Mouse (Mus musculus) spleen, adult 2 months (tissue): ENCODE results near the gene Olfr1311.

Experiments
- CTCF ChIP-seq: fragments of 200-500 bp; IDR thresholded peaks from 2 replicates; pipeline ENCODE4 v1.5.1; 2011; ENCODE audit warnings: mild to moderate bottlenecking, inconsistent platforms; ENCODE audit not compliant: insufficient read depth, insufficient read length, insufficient replicate concordance; ENCODE audit errors: extremely low read depth
- POLR2A ChIP-seq: fragments of 200-500 bp; IDR thresholded peaks from 2 replicates; pipeline ENCODE4 v1.6.1; 2011; ENCODE audit warnings: low read depth, low read length, inconsistent platforms

- no peak for TF ChIP-seq CTCF
- TF ChIP-seq POLR2A: no peak
Measured at GRCm38 (mm10) chr2:112024312-112024711, at the start of gene Olfr1311.
